Mouse (Mus musculus) MEL (cell line): ENCODE measurements around the gene Ocrl. TPM values are rescaled to one million over a fixed set of nuclear protein-coding genes. Genes with fewer than 3 reads are reported as not detected.

Source experiments
- DNase-seq: peaks from one replicate; pipeline ENCODE4 v3.0.0; 2011; ENCODE audit warnings: low read depth, low spot score
- H3K27ac ChIP-seq: 2 replicates; pipeline ENCODE4 v1.5.1; 2012; ENCODE audit warnings: low read depth, mild to moderate bottlenecking, control low read depth, low read length, moderate library complexity; ENCODE audit not compliant: control insufficient read depth
- H3K27me3 ChIP-seq, 2 experiments: fragments of 150-350 bp in 1 of 2; sonication (generic) in 1 of 2; 2 replicates each; pipeline ENCODE4 v1.6.1; 2012; ENCODE audit warnings: low read length in 2 of 2, mild to moderate bottlenecking in 2 of 2, improper control_type of control experiment in 1 of 2, moderate library complexity in 1 of 2; ENCODE audit not compliant: insufficient read depth in 2 of 2, control insufficient read depth in 1 of 2
- H3K36me3 ChIP-seq, 2 experiments: 2 replicates each; pipeline ENCODE4 v1.6.1; 2012 to 2014; ENCODE audit warnings: low read length in 2 of 2, improper control_type of control experiment in 1 of 2, inconsistent platforms in 1 of 2, mild to moderate bottlenecking in 1 of 2; ENCODE audit not compliant: insufficient read depth in 2 of 2, control insufficient read depth in 1 of 2
- H3K4me1 ChIP-seq, 2 experiments: fragments of 150-350 bp in 1 of 2; sonication (generic) in 1 of 2; 2 replicates each; pipeline ENCODE4 v1.6.1; 2012; ENCODE audit warnings: low read length in 2 of 2, improper control_type of control experiment in 1 of 2, mild to moderate bottlenecking in 1 of 2; ENCODE audit not compliant: insufficient read depth in 2 of 2, control insufficient read depth in 1 of 2
- H3K4me3 ChIP-seq, 2 experiments: fragments of 150-350 bp in 1 of 2; sonication (generic) in 1 of 2; 2 replicates each; pipeline ENCODE4 v1.5.1; 2012; ENCODE audit warnings: low read depth in 2 of 2, low read length in 2 of 2, mild to moderate bottlenecking in 2 of 2, moderate library complexity in 2 of 2, control low read depth in 1 of 2, improper control_type of control experiment in 1 of 2; ENCODE audit not compliant: control insufficient read depth in 1 of 2, insufficient read depth in 1 of 2
- H3K79me2 ChIP-seq: 2 replicates; pipeline ENCODE4 v1.6.1; 2012; ENCODE audit warnings: mild to moderate bottlenecking, low read length, moderate library complexity; ENCODE audit not compliant: control insufficient read depth, poor library complexity, insufficient read depth
- H3K9ac ChIP-seq: 2 replicates; pipeline ENCODE4 v1.6.1; 2012; ENCODE audit warnings: low read depth, mild to moderate bottlenecking, control low read depth, low read length, moderate library complexity; ENCODE audit not compliant: control insufficient read depth, poor library complexity, severe bottlenecking
- H3K9me3 ChIP-seq: fragments of 150-350 bp; sonication (generic); replicated peaks from 2 replicates; pipeline ENCODE4 v1.6.1; 2012; ENCODE audit warnings: mild to moderate bottlenecking, low read length, improper control_type of control experiment, moderate library complexity; ENCODE audit not compliant: insufficient read depth
- BHLHE40 ChIP-seq: IDR thresholded peaks from 2 replicates; pipeline ENCODE4 v1.6.1; 2012; ENCODE audit warnings: low read depth, mild to moderate bottlenecking, inconsistent platforms, low read length, improper control_type of control experiment, borderline replicate concordance
- CHD1 ChIP-seq: IDR thresholded peaks from 2 replicates; pipeline ENCODE4 v1.6.1; 2012; ENCODE audit warnings: low read depth, mild to moderate bottlenecking, inconsistent platforms, low read length, improper control_type of control experiment
- CHD2 ChIP-seq: IDR thresholded peaks from 2 replicates; pipeline ENCODE4 v1.6.1; 2011; ENCODE audit warnings: low read length, improper control_type of control experiment
- CTCF ChIP-seq, 3 experiments: IDR thresholded peaks in 2 of 3; conservative IDR thresholded peaks in 1 of 3; 2 replicates each; pipeline ENCODE4 v1.5.1; 2011 to 2012; ENCODE audit warnings: low read length in 3 of 3, low read depth in 2 of 3, mild to moderate bottlenecking in 2 of 3, improper control_type of control experiment in 1 of 3, inconsistent platforms in 1 of 3, mixed read lengths in 1 of 3, moderate library complexity in 1 of 3; ENCODE audit not compliant: control insufficient read depth in 1 of 3, insufficient read depth in 1 of 3, poor library complexity in 1 of 3, severe bottlenecking in 1 of 3
- E2F4 ChIP-seq: IDR thresholded peaks from 2 replicates; pipeline ENCODE4 v1.6.1; 2011; ENCODE audit warnings: low read depth, low read length, improper control_type of control experiment, borderline replicate concordance
- ELF1 ChIP-seq: IDR thresholded peaks from 2 replicates; pipeline ENCODE4 v1.6.1; 2014; ENCODE audit warnings: low read depth, mild to moderate bottlenecking, inconsistent platforms, low read length, improper control_type of control experiment, moderate library complexity
- EP300 ChIP-seq, 2 experiments: IDR thresholded peaks; 2 replicates each; pipeline ENCODE4 v1.6.1; 2011; ENCODE audit warnings: improper control_type of control experiment in 2 of 2, low read length in 2 of 2, low read depth in 1 of 2, mild to moderate bottlenecking in 1 of 2
- ETS1 ChIP-seq: IDR thresholded peaks from 2 replicates; pipeline ENCODE4 v1.6.1; 2012; ENCODE audit warnings: low read depth, mild to moderate bottlenecking, inconsistent platforms, low read length, improper control_type of control experiment, moderate library complexity
- GABPA ChIP-seq: IDR thresholded peaks from 2 replicates; pipeline ENCODE4 v1.6.1; 2012; ENCODE audit warnings: low read depth, mild to moderate bottlenecking, inconsistent platforms, low read length, improper control_type of control experiment, moderate library complexity
- GATA1 ChIP-seq: IDR thresholded peaks from 2 replicates; pipeline ENCODE4 v1.6.1; 2011; ENCODE audit warnings: low read depth, low read length, improper control_type of control experiment
- HCFC1 ChIP-seq: IDR thresholded peaks from 2 replicates; pipeline ENCODE4 v1.6.1; 2012; ENCODE audit warnings: low read depth, mild to moderate bottlenecking, inconsistent platforms, low read length, improper control_type of control experiment, moderate library complexity
- JUND ChIP-seq: IDR thresholded peaks from 2 replicates; pipeline ENCODE4 v1.6.1; 2011; ENCODE audit warnings: low read depth, mild to moderate bottlenecking, improper control_type of control experiment, low read length
- KAT2A ChIP-seq: conservative IDR thresholded peaks from 2 replicates; pipeline ENCODE4 v1.6.1; 2012; ENCODE audit warnings: low read depth, low read length, improper control_type of control experiment, inconsistent platforms
- MAX ChIP-seq: IDR thresholded peaks from 2 replicates; pipeline ENCODE4 v1.6.1; 2011; ENCODE audit warnings: low read length, improper control_type of control experiment
- MAZ ChIP-seq: IDR thresholded peaks from 2 replicates; pipeline ENCODE4 v1.6.1; 2012; ENCODE audit warnings: low read depth, mild to moderate bottlenecking, inconsistent platforms, low read length, improper control_type of control experiment
- MEF2A ChIP-seq: IDR thresholded peaks from 2 replicates; pipeline ENCODE4 v1.6.1; 2014; ENCODE audit warnings: low read depth, mild to moderate bottlenecking, inconsistent platforms, low read length, improper control_type of control experiment; ENCODE audit not compliant: poor library complexity, insufficient replicate concordance, severe bottlenecking; ENCODE audit errors: extremely low read depth
- MXI1 ChIP-seq: IDR thresholded peaks from 2 replicates; pipeline ENCODE4 v1.6.1; 2011; ENCODE audit warnings: mild to moderate bottlenecking, low read depth, low read length, improper control_type of control experiment
- MYB ChIP-seq: IDR thresholded peaks from 2 replicates; pipeline ENCODE4 v1.6.1; 2011; ENCODE audit warnings: mild to moderate bottlenecking, low read depth, low read length, improper control_type of control experiment
- MYC ChIP-seq: IDR thresholded peaks from 2 replicates; pipeline ENCODE4 v1.6.1; 2011; ENCODE audit warnings: low read depth, mild to moderate bottlenecking, low read length, improper control_type of control experiment, moderate library complexity
- NELFE ChIP-seq: IDR thresholded peaks from 2 replicates; pipeline ENCODE4 v1.6.1; 2011; ENCODE audit warnings: low read depth, low read length, improper control_type of control experiment
- NRF1 ChIP-seq: IDR thresholded peaks from 2 replicates; pipeline ENCODE4 v1.6.1; 2014; ENCODE audit warnings: low read depth, mild to moderate bottlenecking, inconsistent platforms, low read length, improper control_type of control experiment, moderate library complexity; ENCODE audit not compliant: poor library complexity, insufficient read depth, severe bottlenecking
- POLR2A ChIP-seq, 2 experiments: IDR thresholded peaks; 2 replicates each; pipeline ENCODE4 v1.6.1; 2011 to 2012; ENCODE audit warnings: low read length in 2 of 2, mild to moderate bottlenecking in 2 of 2, control low read depth in 1 of 2, improper control_type of control experiment in 1 of 2, low read depth in 1 of 2, moderate library complexity in 1 of 2; ENCODE audit not compliant: control insufficient read depth in 1 of 2, insufficient read depth in 1 of 2, poor library complexity in 1 of 2
- POLR2AphosphoS2 ChIP-seq: IDR thresholded peaks from 2 replicates; pipeline ENCODE4 v1.6.1; 2011; ENCODE audit warnings: low read length, improper control_type of control experiment
- POLR2AphosphoS5 ChIP-seq: IDR thresholded peaks from 2 replicates; pipeline ENCODE4 v1.6.1; 2012; ENCODE audit warnings: low read depth, borderline replicate concordance, mild to moderate bottlenecking, inconsistent platforms, low read length, moderate library complexity, mixed read lengths
- RAD21 ChIP-seq: IDR thresholded peaks from 2 replicates; pipeline ENCODE4 v1.6.1; 2011; ENCODE audit warnings: mild to moderate bottlenecking, low read depth, low read length, improper control_type of control experiment
- RCOR1 ChIP-seq: IDR thresholded peaks from 2 replicates; pipeline ENCODE4 v1.6.1; 2012; ENCODE audit warnings: low read depth, mild to moderate bottlenecking, inconsistent platforms, low read length, improper control_type of control experiment
- SIN3A ChIP-seq: IDR thresholded peaks from 2 replicates; pipeline ENCODE4 v1.6.1; 2012; ENCODE audit warnings: low read length, improper control_type of control experiment, inconsistent platforms
- SMC3 ChIP-seq: IDR thresholded peaks from 2 replicates; pipeline ENCODE4 v1.6.1; 2011; ENCODE audit warnings: low read depth, low read length, improper control_type of control experiment
- TAL1 ChIP-seq: IDR thresholded peaks from 2 replicates; pipeline ENCODE4 v1.6.1; 2012; ENCODE audit warnings: mild to moderate bottlenecking, inconsistent platforms, low read length, moderate library complexity, mixed read lengths
- TBP ChIP-seq: IDR thresholded peaks from 2 replicates; pipeline ENCODE4 v1.8.0; 2011; ENCODE audit warnings: low read depth, low read length, improper control_type of control experiment
- TCF12 ChIP-seq: IDR thresholded peaks from 2 replicates; pipeline ENCODE4 v1.6.1; 2014; ENCODE audit warnings: low read depth, mild to moderate bottlenecking, inconsistent platforms, low read length, improper control_type of control experiment, moderate library complexity
- UBTF ChIP-seq: IDR thresholded peaks from 2 replicates; pipeline ENCODE4 v1.6.1; 2012; ENCODE audit warnings: low read depth, mild to moderate bottlenecking, inconsistent platforms, low read length, improper control_type of control experiment, moderate library complexity, borderline replicate concordance; ENCODE audit not compliant: insufficient read depth
- USF1 ChIP-seq: IDR thresholded peaks from 2 replicates; pipeline ENCODE4 v1.6.1; 2014; ENCODE audit warnings: low read depth, mild to moderate bottlenecking, inconsistent platforms, low read length, improper control_type of control experiment, moderate library complexity
- USF2 ChIP-seq, 2 experiments: IDR thresholded peaks; 2 replicates each; pipeline ENCODE4 v1.6.1; 2011 to 2012; ENCODE audit warnings: improper control_type of control experiment in 2 of 2, low read length in 2 of 2, borderline replicate concordance in 1 of 2, inconsistent platforms in 1 of 2, low read depth in 1 of 2, mild to moderate bottlenecking in 1 of 2; ENCODE audit not compliant: insufficient read depth in 1 of 2
- ZC3H11A ChIP-seq: IDR thresholded peaks from 2 replicates; pipeline ENCODE4 v1.6.1; 2012; ENCODE audit warnings: low read depth, mild to moderate bottlenecking, inconsistent platforms, low read length, improper control_type of control experiment
- ZKSCAN1 ChIP-seq: IDR thresholded peaks from 2 replicates; pipeline ENCODE4 v1.6.1; 2012; ENCODE audit warnings: low read depth, mild to moderate bottlenecking, inconsistent platforms, low read length, improper control_type of control experiment, moderate library complexity
- ZMIZ1 ChIP-seq: IDR thresholded peaks from 2 replicates; pipeline ENCODE4 v1.6.1; 2012; ENCODE audit warnings: low read depth, mild to moderate bottlenecking, inconsistent platforms, low read length, improper control_type of control experiment, moderate library complexity
- ZNF384 ChIP-seq: IDR thresholded peaks from 2 replicates; pipeline ENCODE4 v1.6.1; 2012; ENCODE audit warnings: low read depth, mild to moderate bottlenecking, inconsistent platforms, low read length, improper control_type of control experiment
- polyA plus RNA-seq, 2 experiments: library from polyadenylated mRNA; stranded (reverse) in 1 of 2; unstranded in 1 of 2; fragments of >175 nt in 1 of 2; fragments of >200 nt in 1 of 2; gene quantifications; 2 replicates each; pipeline versions ENCODE4 v1.2.1 to v1.2.4; 2012; ENCODE audit warnings: low replicate concordance in 2 of 2, low read depth in 1 of 2; ENCODE audit not compliant: insufficient read length in 2 of 2, insufficient read depth in 1 of 2, missing spikeins in 1 of 2
- total RNA-seq: library from RNA; depleted of rRNA; stranded (reverse); fragments of 300-350 nt; gene quantifications from 2 replicates; pipeline ENCODE4 v1.2.3, GENCODE M21; 2012

The Ocrl gene
- total and polyA plus RNA-seq, 3 experiments, result 6.4 to 22.2 TPM; not detected in 1

DNA sequence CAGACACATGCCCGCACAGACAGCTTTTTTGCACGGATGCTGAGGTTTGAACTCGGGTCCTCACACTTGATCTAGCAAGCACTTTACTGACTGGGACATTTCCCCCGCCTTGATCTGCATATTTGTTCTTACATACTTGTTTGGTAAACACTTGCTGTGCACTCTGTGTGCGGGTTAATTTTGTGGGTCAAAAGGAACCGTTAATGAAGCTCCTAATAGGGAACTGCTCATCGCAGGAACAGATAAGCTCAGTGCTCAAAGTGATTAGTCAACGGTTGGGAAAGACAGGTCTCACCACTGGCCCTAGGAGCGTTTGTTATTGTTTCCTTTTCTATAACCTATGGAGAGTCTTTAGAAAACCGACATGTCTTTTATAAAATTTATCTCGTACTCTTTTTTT, 22.2 kb downstream of the Ocrl start:
- Histone ChIP-seq H3K27ac (peak overlapping the region; percentile 65), H3K36me3 (peaks cover 15 to 21% of the 10 kb centered on the region in 2 experiments), H3K27me3 (no peaks in the 10 kb centered on the region), H3K4me3 (no peak overlapping the region; a peak in 1 of 4 replicates), H3K9me3 (no peaks in the 10 kb centered on the region), H3K4me1 (peaks cover 0 to 7% of the 10 kb centered on the region in 2 experiments; a peak in 1 of 4 replicates), H3K9ac (no peak overlapping the region), H3K79me2 (no peaks in the 10 kb centered on the region)
- DNase-seq, result peak; percentile 52
- TF ChIP-seq USF1 (no peak), POLR2A (IDR thresholded peaks at IDR 0.05; ENCODE audit: control insufficient read depth in 1 of 2, insufficient read depth in 1 of 2, low read depth in 1 of 2, low read length in 2 of 2, poor library complexity in 1 of 2) (no peak), MYB (peak; percentile 87), POLR2AphosphoS2 (no peak), ETS1 (peak; percentile 62; the same call in 1 of the 2 replicates), RAD21 (no peak), UBTF (no peak), RCOR1 (peak; percentile 48; the same call in 1 of the 2 replicates), GABPA (no peak), NRF1 (no peak), HCFC1 (no peak), ZMIZ1 (no peak), ELF1 (no peak), E2F4 (no peak), NELFE (no peak), TCF12 (peak; percentile 48), ZC3H11A (no peak), SMC3 (no peak), MAZ (no peak), JUND (no peak), CTCF (IDR thresholded peaks at IDR 0.05 in 2 of 3, conservative IDR thresholded peaks at IDR 0.05 in 1 of 3; ENCODE audit: control insufficient read depth in 1 of 3, insufficient read depth in 1 of 3, low read depth in 2 of 3, low read length in 3 of 3, poor library complexity in 1 of 3, severe bottlenecking in 1 of 3) (no peak), MAX (no peak), SIN3A (0 out of 2 replicates have a peak, but pooled peaks have one; percentile 26), MXI1 (no peak), CHD1 (no peak), MEF2A (no peak), KAT2A (no peak), POLR2AphosphoS5 (no peak), EP300 (IDR thresholded peaks at IDR 0.05; ENCODE audit: low read depth in 1 of 2, low read length in 2 of 2) (peak; percentile 77 to 90), BHLHE40 (no peak), TAL1 (no peak), TBP (no peak), GATA1 (peak; percentile 83), MYC (no peak), USF2 (IDR thresholded peaks at IDR 0.05; ENCODE audit: borderline replicate concordance in 1 of 2, insufficient read depth in 1 of 2, low read depth in 1 of 2, low read length in 2 of 2) (no peak), CHD2 (no peak), ZNF384 (no peak), ZKSCAN1 (no peak)
